Mouse (Mus musculus) stomach, postnatal 0 days (tissue): Measurements from ENCODE around the gene Ces1g.

Source experiments
- CTCF ChIP-seq: IDR thresholded peaks from 2 replicates; pipeline ENCODE4 v1.5.1; 2016; ENCODE audit warnings: antibody characterized with exemption, low read depth, mild to moderate bottlenecking, moderate library complexity
- EP300 ChIP-seq: optimal IDR thresholded peaks from 2 replicates; pipeline ENCODE3; 2016; ENCODE audit warnings: antibody characterized with exemption

- no peak for TF ChIP-seq CTCF
- no peak for TF ChIP-seq EP300
These were observed 12.0 kb downstream of the Ces1g start for GRCm38 (mm10) chr8:93325123-93325522.
